Mouse (Mus musculus): ENCODE data around the gene Pkm.

Gene Pkm

DNA sequence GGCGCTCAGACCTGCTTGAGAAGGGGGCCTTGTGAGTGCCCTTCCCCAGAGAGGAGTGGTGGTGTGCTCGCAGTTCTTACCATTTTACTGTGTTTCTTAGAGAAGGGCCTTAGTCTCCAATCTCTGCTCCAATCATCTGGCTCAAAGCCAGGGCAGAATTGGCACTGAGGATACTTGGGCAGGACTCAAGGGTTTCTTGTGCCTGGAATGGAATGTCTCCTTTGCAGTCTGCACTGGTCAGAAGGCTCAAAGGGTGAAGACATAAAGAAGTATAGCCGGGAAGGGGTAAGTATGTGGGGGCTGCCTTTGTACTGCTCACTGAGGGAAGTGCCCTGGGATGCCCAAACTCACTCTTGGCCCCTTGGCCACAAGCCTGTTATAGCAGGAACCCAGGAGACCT, 53.1 kb downstream of the Pkm start:
- DNase-seq (ENCODE audit: low read depth, low spot score), result no peak
- H3K36me3 ChIP-seq (ENCODE audit: control insufficient read depth, insufficient read depth, low read length, poor library complexity, severe bottlenecking), result no peaks in the 10 kb centered on the region
- H3K27me3 ChIP-seq (ENCODE audit: control insufficient read depth, insufficient read depth, low read length, poor library complexity, severe bottlenecking), result no peaks in the 10 kb centered on the region

DNA sequence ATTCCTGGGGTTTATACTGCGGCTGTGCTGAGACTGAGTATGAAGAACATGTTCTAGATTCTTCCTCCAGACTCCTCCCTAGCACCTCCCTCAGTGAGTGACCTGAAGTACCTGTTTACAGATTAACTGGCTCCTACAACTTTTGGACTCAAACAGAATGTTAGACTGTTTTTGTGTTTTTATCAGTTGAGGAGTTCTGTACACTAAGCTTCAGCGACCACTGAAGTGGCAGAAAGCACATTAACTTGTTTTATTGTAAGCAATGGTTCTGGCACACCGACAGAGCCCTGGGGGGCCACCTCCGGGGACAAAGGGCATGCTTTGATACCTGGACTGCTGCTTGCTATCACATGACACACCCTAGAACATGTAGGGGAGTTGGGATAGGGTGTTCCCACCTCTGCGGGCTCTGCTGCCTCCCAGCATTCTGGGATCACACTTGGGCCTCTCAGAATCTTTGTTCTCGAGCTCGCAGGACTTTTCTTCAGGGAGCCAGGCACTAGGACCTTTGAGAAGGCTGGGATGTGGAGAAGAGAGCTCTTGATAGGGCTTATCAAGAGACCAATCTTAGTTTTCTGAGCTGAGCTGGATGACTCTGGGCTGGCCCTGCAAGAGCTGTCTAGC, 60.2 kb downstream of the Pkm start:
- no peaks in the 10 kb centered on the region for H3K36me3 ChIP-seq (ENCODE audit: control insufficient read depth, insufficient read depth, low read length, poor library complexity, severe bottlenecking)
- no peak for DNase-seq (ENCODE audit: low read depth, low spot score)
- H3K27me3 ChIP-seq (ENCODE audit: control insufficient read depth, insufficient read depth, low read length, poor library complexity, severe bottlenecking), result no peaks in the 10 kb centered on the region

DNA sequence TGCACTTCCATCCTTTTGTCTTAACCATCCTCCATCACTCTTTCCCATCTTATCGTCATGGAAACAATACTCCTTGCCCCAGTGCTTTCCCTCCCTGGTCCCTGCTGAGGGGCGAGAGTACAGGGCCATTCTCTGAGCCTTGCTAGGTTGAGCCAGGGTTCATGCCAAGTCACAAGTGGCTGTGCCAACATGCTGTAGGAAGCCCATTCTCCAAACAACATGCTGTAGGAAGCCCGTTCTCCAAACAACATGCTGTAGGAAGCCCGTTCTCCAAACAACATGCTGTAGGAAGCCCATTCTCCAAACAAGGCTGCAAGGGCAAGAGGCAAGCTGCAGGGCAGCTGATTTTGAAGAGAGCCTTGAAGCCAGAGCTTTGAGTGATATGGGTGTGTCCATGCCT, 62.1 kb downstream of the Pkm start:
- Histone ChIP-seq H3K27me3 (ENCODE audit: control insufficient read depth, insufficient read depth, low read length, poor library complexity, severe bottlenecking) (no peaks in the 10 kb centered on the region), H3K36me3 (ENCODE audit: control insufficient read depth, insufficient read depth, low read length, poor library complexity, severe bottlenecking) (no peaks in the 10 kb centered on the region)
- DNase-seq (ENCODE audit: low read depth, low spot score), result no peak

- no peak for DNase-seq (ENCODE audit: low read depth, low spot score)
- no peaks in the 10 kb centered on the region for H3K36me3 ChIP-seq (ENCODE audit: control insufficient read depth, insufficient read depth, low read length, poor library complexity, severe bottlenecking)
- H3K27me3 ChIP-seq (ENCODE audit: control insufficient read depth, insufficient read depth, low read length, poor library complexity, severe bottlenecking), result no peaks in the 10 kb centered on the region
Observed at GRCm38 (mm10) chr9:59721144-59721543, 65.0 kb downstream of the Pkm start.

DNA sequence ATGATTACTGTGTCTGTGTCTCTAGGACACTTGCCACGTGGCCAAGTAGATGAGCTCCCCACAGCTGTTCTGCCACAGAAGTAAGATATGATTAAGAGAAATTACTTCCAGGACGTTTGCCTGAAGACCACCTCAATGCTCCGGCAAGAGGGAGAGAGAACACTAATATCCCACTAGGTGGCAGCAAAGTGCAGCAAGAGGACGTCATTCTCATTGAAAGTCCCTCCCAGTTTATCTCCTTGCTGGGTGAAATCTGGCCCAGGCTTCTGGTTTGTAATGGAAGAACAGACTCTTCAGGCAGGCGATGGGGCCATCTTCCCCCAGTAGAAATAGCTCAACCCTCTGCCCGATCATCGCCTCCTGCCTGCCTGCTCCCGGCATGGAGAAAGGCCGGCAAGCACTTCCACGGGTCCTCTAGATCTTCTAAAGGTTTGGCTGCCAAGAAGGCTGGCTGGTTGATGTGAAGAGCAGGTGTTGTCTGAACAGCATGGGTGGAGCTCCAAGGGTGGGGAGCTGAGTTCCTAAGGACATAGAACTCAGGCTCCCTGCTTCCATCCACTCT, 67.0 kb downstream of the Pkm start:
- Histone ChIP-seq H3K36me3 (ENCODE audit: control insufficient read depth, insufficient read depth, low read length, poor library complexity, severe bottlenecking) (no peaks in the 10 kb centered on the region), H3K27me3 (ENCODE audit: control insufficient read depth, insufficient read depth, low read length, poor library complexity, severe bottlenecking) (no peaks in the 10 kb centered on the region)
- peak; percentile 83 for DNase-seq (ENCODE audit: low read depth, low spot score)

DNA sequence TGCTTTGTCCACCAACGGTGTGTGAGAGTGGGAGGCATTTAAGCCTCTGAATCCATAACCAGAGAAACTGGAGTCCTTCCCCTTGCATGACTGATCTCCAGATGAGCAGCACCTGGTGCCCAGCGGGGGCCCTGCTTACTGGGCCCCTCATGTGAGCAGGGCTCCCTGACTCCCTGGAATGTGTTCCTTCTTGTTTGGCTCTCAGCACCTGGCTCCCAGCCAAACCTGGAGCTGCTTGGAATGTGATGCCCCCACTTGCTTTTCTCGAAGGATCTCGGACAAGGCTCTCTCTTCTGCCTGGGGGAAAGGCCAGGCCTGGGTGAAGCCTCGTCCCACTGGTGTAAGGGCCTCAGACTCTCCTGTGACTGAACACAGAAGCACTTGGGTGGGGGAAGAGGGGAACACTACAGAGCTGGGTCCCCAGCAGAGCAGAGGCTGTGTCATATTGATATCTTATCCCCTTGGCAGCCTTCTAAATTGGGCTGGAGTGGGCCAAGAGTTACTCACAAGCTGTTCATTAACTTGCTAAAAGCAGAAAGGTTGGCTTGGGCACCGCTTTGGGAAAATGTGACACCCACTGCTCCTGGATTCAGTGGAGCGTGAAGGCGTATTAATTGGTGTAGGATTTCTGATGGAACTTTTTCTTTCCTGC, 67.7 kb downstream of the Pkm start:
- DNase-seq (ENCODE audit: low read depth, low spot score), result no peak
- no peaks in the 10 kb centered on the region for H3K36me3 ChIP-seq (ENCODE audit: control insufficient read depth, insufficient read depth, low read length, poor library complexity, severe bottlenecking)
- H3K27me3 ChIP-seq (ENCODE audit: control insufficient read depth, insufficient read depth, low read length, poor library complexity, severe bottlenecking), result no peaks in the 10 kb centered on the region

DNA sequence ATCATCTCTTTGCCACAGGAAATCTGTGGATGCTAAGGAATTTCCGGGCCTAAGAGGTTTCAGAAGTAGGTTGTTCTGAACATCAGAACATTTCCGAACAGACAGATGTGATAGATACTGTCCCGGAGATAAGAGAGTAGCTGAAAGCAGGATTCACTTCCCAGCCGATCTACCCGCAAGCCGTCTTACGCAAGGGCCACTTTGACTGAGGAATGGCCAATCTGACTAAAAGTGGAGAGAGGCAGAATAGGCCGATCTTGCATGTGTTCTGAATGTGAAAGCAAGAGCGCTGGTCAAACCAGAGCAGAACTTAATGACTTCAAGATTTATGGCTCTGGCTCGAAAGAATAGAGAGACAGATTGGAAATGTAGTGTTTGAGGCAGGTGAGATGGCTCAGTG, 69.3 kb downstream of the Pkm start:
- no peaks in the 10 kb centered on the region for H3K36me3 ChIP-seq (ENCODE audit: control insufficient read depth, insufficient read depth, low read length, poor library complexity, severe bottlenecking)
- H3K27me3 ChIP-seq (ENCODE audit: control insufficient read depth, insufficient read depth, low read length, poor library complexity, severe bottlenecking), result no peaks in the 10 kb centered on the region
- no peak for DNase-seq (ENCODE audit: low read depth, low spot score)

- Histone ChIP-seq H3K36me3 (ENCODE audit: control insufficient read depth, insufficient read depth, low read length, poor library complexity, severe bottlenecking) (no peaks in the 10 kb centered on the region), H3K27me3 (ENCODE audit: control insufficient read depth, insufficient read depth, low read length, poor library complexity, severe bottlenecking) (no peaks in the 10 kb centered on the region)
- no peak for DNase-seq (ENCODE audit: low read depth, low spot score)
Observed at GRCm38 (mm10) chr9:59727569-59728286, 71.6 kb downstream of the Pkm start.
